Comparison of ENCODE assay signal across 13 mouse cellular contexts in genomic region chr11:35840282-35840681, GRCm38 (mm10). TPM values are rescaled to one million over a fixed set of nuclear protein-coding genes. Genes with fewer than 3 reads are reported as not detected.
DNase-seq lines count a peak whose midpoint lies in the region; ATAC-seq and TF ChIP-seq lines count a peak whose summit lies in the region.
"Had no signal": no experiment of that assay in that cellular context is flagged by ENCODE, and none has a peak within 500 bp of the region (broad histone marks: within the 10 kb centered on the region; RNA-seq: fewer than 3 reads in every experiment).

No protein-coding gene starts in this region.

- no peak overlapping the region for H3K9ac ChIP-seq in lung, embryonic 14.5 days
- no peak overlapping the region for H3K9ac ChIP-seq in heart, embryonic 12.5 days

- H3K9me3 ChIP-seq in lung, embryonic 14.5 days (ENCODE audit: low read depth, low read length): no peaks in the 10 kb centered on the region
- no peaks in the 10 kb centered on the region for H3K9me3 ChIP-seq in E14TG2a.4 (ENCODE audit: low read length)
- no peaks in the 10 kb centered on the region for H3K9me3 ChIP-seq in heart, embryonic 12.5 days (replicated peaks)

- H3K36me3 ChIP-seq in lung, embryonic 14.5 days (ENCODE audit: insufficient read depth): peaks cover 8% of the 10 kb centered on the region; the same call in 1 of the 2 replicates
- peaks cover 38% of the 10 kb centered on the region for H3K36me3 ChIP-seq in E14TG2a.4 (ENCODE audit: insufficient read depth, low read length)
- peaks cover 3% of the 10 kb centered on the region for H3K36me3 ChIP-seq in heart, embryonic 12.5 days

- no peak overlapping the region for H3K4me3 ChIP-seq in gastrocnemius, adult 2 months
- no peak overlapping the region for H3K4me3 ChIP-seq in lung, embryonic 14.5 days (ENCODE audit: low read depth, low read length)
- H3K4me3 ChIP-seq in E14TG2a.4 (replicated peaks; ENCODE audit: low read length): peak overlapping the region; percentile 79
- no peak overlapping the region for H3K4me3 ChIP-seq in heart, embryonic 12.5 days

- no peak for DNase-seq in gastrocnemius, adult 2 months
- no peak for DNase-seq in gastrocnemius, postnatal 4 days (ENCODE audit: low spot score in 2 of 2)
- DNase-seq in lung, embryonic 14.5 days: peak; percentile 26
- no peak for DNase-seq in lung, adult 18-20 months
- peak; percentile 63 for DNase-seq in induced T-regulatory cell, adult 2 months (ENCODE audit: low read depth)
- DNase-seq in left cerebral cortex, adult 11 months (ENCODE audit: low spot score): no peak
- DNase-seq: gastrocnemius, postnatal 36 days; layer of hippocampus, postnatal 36 days had no signal

- H3K27me3 ChIP-seq in lung, embryonic 14.5 days (ENCODE audit: insufficient read depth, low read length): no peaks in the 10 kb centered on the region
- no peaks in the 10 kb centered on the region for H3K27me3 ChIP-seq in E14TG2a.4 (ENCODE audit: insufficient read depth, low read length)
- no peaks in the 10 kb centered on the region for H3K27me3 ChIP-seq in heart, embryonic 12.5 days (replicated peaks)
- H3K27me3 ChIP-seq: Patski had no signal

- H3K27ac ChIP-seq in gastrocnemius, adult 2 months: no peak overlapping the region
- H3K27ac ChIP-seq in lung, embryonic 14.5 days (ENCODE audit: low read depth): no peak overlapping the region
- no peak overlapping the region for H3K27ac ChIP-seq in heart, embryonic 12.5 days (ENCODE audit: poor library complexity, severe bottlenecking)
- H3K27ac ChIP-seq: macrophage had no signal

- 77% methylated on average over 7 of the region's 7 CpGs for WGBS in lung, embryonic 14.5 days
- 75% methylated on average over 7 of the region's 7 CpGs for WGBS in heart, embryonic 12.5 days

- peak; percentile 20; the same call in 1 of the 2 replicates for TF ChIP-seq CTCF in gastrocnemius, adult 2 months (IDR thresholded peaks at IDR 0.05)
- TF ChIP-seq CTCF in lung, embryonic 14.5 days (IDR thresholded peaks at IDR 0.05; ENCODE audit: low read depth): peak; percentile 46
- peak; percentile 90 for TF ChIP-seq CTCF in E14TG2a.4 (conservative IDR thresholded peaks at IDR 0.05; ENCODE audit: low read length)

- intact Hi-C loops in gastrocnemius, adult 2 months (cut with DNase I): loop anchor here (5.0 kb wide), 1 partner anchor 162 kb away; no protein-coding TSS in a partner anchor

- no peaks in the 10 kb centered on the region for H3K4me1 ChIP-seq in lung, embryonic 14.5 days (ENCODE audit: insufficient read depth)
- peaks cover 71% of the 10 kb centered on the region for H3K4me1 ChIP-seq in E14TG2a.4 (replicated peaks; ENCODE audit: low read depth, low read length)
- H3K4me1 ChIP-seq in heart, embryonic 12.5 days (replicated peaks): peaks cover 5% of the 10 kb centered on the region; the same call in 1 of the 2 replicates

- no peak overlapping the region for H3K4me2 ChIP-seq in lung, embryonic 14.5 days
- no peak overlapping the region for H3K4me2 ChIP-seq in heart, embryonic 12.5 days

- no peak for ATAC-seq in lung, embryonic 14.5 days (ENCODE audit: insufficient read depth)
- no peak for ATAC-seq in heart, embryonic 12.5 days (ENCODE audit: insufficient number of reproducible peaks, low FRiP score)
- ATAC-seq: Patski had no signal

RNA-seq across cellular contexts. Expression of gene Rars, which starts 6.0 kb away (rescaled TPM):
- 10 to 100 TPM; 40.7 to 43.1 TPM for total RNA-seq in gastrocnemius, adult 2 months (2021)
- 10 to 100 TPM; 54.2 to 57.1 TPM for total RNA-seq in gastrocnemius, postnatal 4 days (2021)
- polyA plus RNA-seq in lung, embryonic 14.5 days (2014; fragmentation: Nextera tagmentation; extraction: Ambion mirVana): 91.0 and 95.8 TPM in 2 replicates
- 68.5 and 73.8 TPM in 2 replicates for polyA plus RNA-seq in heart, embryonic 12.5 days (2016; fragmentation: Nextera tagmentation; extraction: Ambion mirVana)

RNA-seq across cellular contexts. Expression of gene Fbll1, which starts 41.6 kb away (rescaled TPM):
- not detected for total RNA-seq in gastrocnemius, adult 2 months (2021)
- not detected for total RNA-seq in gastrocnemius, postnatal 4 days (2021)
- polyA plus RNA-seq in lung, embryonic 14.5 days (2014; fragmentation: Nextera tagmentation; extraction: Ambion mirVana): 0.12 TPM in 1 of 2 replicates, not detected in the other
- polyA plus RNA-seq in heart, embryonic 12.5 days (2016; fragmentation: Nextera tagmentation; extraction: Ambion mirVana): not detected in 2 replicates
- total RNA-seq: gastrocnemius, postnatal 36 days had no signal
- polyA plus RNA-seq: macrophage; Patski; stomach, embryonic 16.5 days had no signal

Comparison
In these comparisons a context has a peak if more than half of its experiments do, and no peak if none do; other contexts are left out.
1. DNase-seq: peak in lung, embryonic 14.5 days (single experiment) and induced T-regulatory cell, adult 2 months (single experiment); none in gastrocnemius, adult 2 months (single experiment), gastrocnemius, postnatal 4 days (0 of 2), lung, adult 18-20 months (0 of 2) and left cerebral cortex, adult 11 months (single experiment).
2. CTCF ChIP-seq: peak in every context shown above with its lines; median percentile 90 in E14TG2a.4; 46 in lung, embryonic 14.5 days; 20 in gastrocnemius, adult 2 months.